In genomic region chr11:11923345-11923744, GRCm38 (mm10) we compare ENCODE assay signal across 22 mouse cellular contexts. TPM values are rescaled to one million over a fixed set of nuclear protein-coding genes. Genes with fewer than 3 reads are reported as not detected.
DNase-seq lines count a peak whose midpoint lies in the region; ATAC-seq and TF ChIP-seq lines count a peak whose summit lies in the region.
"Had no signal": no experiment of that assay in that cellular context is flagged by ENCODE, and none has a peak within 500 bp of the region (broad histone marks: within the 10 kb centered on the region; RNA-seq: fewer than 3 reads in every experiment).

No protein-coding gene starts in this region.

- H3K36me3 ChIP-seq in midbrain, embryonic 11.5 days (ENCODE audit: control insufficient read depth, insufficient read depth, low read length), result no peaks in the 10 kb centered on the region
- H3K36me3 ChIP-seq in midbrain, embryonic 10.5 days, result no peaks in the 10 kb centered on the region
- H3K36me3 ChIP-seq in intestine, embryonic 14.5 days (ENCODE audit: control insufficient read depth, insufficient read depth, low read length), result no peaks in the 10 kb centered on the region
- H3K36me3 ChIP-seq in liver, embryonic 13.5 days, result no peaks in the 10 kb centered on the region
- H3K36me3 ChIP-seq in kidney, embryonic 14.5 days (ENCODE audit: control insufficient read depth, insufficient read depth, low read length), result no peaks in the 10 kb centered on the region
- H3K36me3 ChIP-seq: limb, embryonic 10.5 days; neural tube, embryonic 15.5 days had no signal

- no peak for TF ChIP-seq CTCF in gastrocnemius, adult 2 months (IDR thresholded peaks at IDR 0.05)

- H3K4me1 ChIP-seq in midbrain, embryonic 11.5 days (ENCODE audit: control insufficient read depth, insufficient read depth, low read length), result no peaks in the 10 kb centered on the region
- H3K4me1 ChIP-seq in midbrain, embryonic 10.5 days, result peaks cover 14% of the 10 kb centered on the region
- no peaks in the 10 kb centered on the region for H3K4me1 ChIP-seq in intestine, embryonic 14.5 days (replicated peaks; ENCODE audit: control insufficient read depth, insufficient read depth, low read length)
- H3K4me1 ChIP-seq in liver, embryonic 13.5 days (replicated peaks), result peaks cover 25% of the 10 kb centered on the region
- no peaks in the 10 kb centered on the region for H3K4me1 ChIP-seq in kidney, embryonic 14.5 days (ENCODE audit: control insufficient read depth, insufficient read depth, low read length)
- H3K4me1 ChIP-seq: neural tube, embryonic 15.5 days had no signal

- intact Hi-C loops in gastrocnemius, adult 2 months (cut with DNase I), result no loop called here

- no peak overlapping the region for H3K9ac ChIP-seq in midbrain, embryonic 11.5 days (ENCODE audit: low read length)
- H3K9ac ChIP-seq in intestine, embryonic 14.5 days (ENCODE audit: low read length), result no peak overlapping the region
- no peak overlapping the region for H3K9ac ChIP-seq in liver, embryonic 13.5 days
- H3K9ac ChIP-seq in kidney, embryonic 14.5 days (ENCODE audit: low read depth, low read length), result no peak overlapping the region
- H3K9ac ChIP-seq: neural tube, embryonic 15.5 days had no signal

- DNase-seq in midbrain, embryonic 11.5 days (ENCODE audit: low spot score, missing footprints), result peak; percentile 59
- no peak for DNase-seq in midbrain, embryonic 10.5 days (ENCODE audit: low spot score)
- no peak for DNase-seq in intestine, embryonic 14.5 days (ENCODE audit: low spot score)
- peak; percentile 33 for DNase-seq in liver, embryonic 13.5 days
- no peak for DNase-seq in kidney, adult 11 months
- no peak for DNase-seq in urinary bladder, postnatal 36 days (ENCODE audit: low spot score in 2 of 2)
- DNase-seq in gastrocnemius, adult 2 months, result no peak
- DNase-seq: adrenal gland, postnatal 10 days; cerebellum, adult 2 months; gastrocnemius, postnatal 10 days; kidney, adult 8-10 months; kidney, postnatal 25 days; layer of hippocampus, adult 9-11 months; lung, adult 18-20 months; lung, postnatal 14 days had no signal

- H3K4me2 ChIP-seq in midbrain, embryonic 11.5 days, result no peak overlapping the region
- H3K4me2 ChIP-seq in intestine, embryonic 14.5 days (ENCODE audit: low read length), result no peak overlapping the region
- H3K4me2 ChIP-seq in liver, embryonic 13.5 days, result peak overlapping the region; percentile 23
- H3K4me2 ChIP-seq in kidney, embryonic 14.5 days (replicated peaks; ENCODE audit: low read depth, low read length), result no peak overlapping the region
- H3K4me2 ChIP-seq: neural tube, embryonic 15.5 days had no signal

- H3K27me3 ChIP-seq in midbrain, embryonic 11.5 days (ENCODE audit: control insufficient read depth, insufficient read depth, low read length), result no peaks in the 10 kb centered on the region
- no peaks in the 10 kb centered on the region for H3K27me3 ChIP-seq in midbrain, embryonic 10.5 days (ENCODE audit: low read depth, poor library complexity, severe bottlenecking)
- no peaks in the 10 kb centered on the region for H3K27me3 ChIP-seq in intestine, embryonic 14.5 days (replicated peaks; ENCODE audit: control insufficient read depth, insufficient read depth, low read length)
- H3K27me3 ChIP-seq in liver, embryonic 13.5 days, result no peaks in the 10 kb centered on the region
- no peaks in the 10 kb centered on the region for H3K27me3 ChIP-seq in kidney, embryonic 14.5 days (ENCODE audit: control insufficient read depth, insufficient read depth, low read length)
- H3K27me3 ChIP-seq: neural tube, embryonic 15.5 days had no signal

- ATAC-seq in midbrain, embryonic 11.5 days (ENCODE audit: low FRiP score), result no peak
- ATAC-seq in intestine, embryonic 14.5 days (replicated peaks; ENCODE audit: low FRiP score, low TSS enrichment, low read depth), result 0 out of 2 replicates have a peak, but pooled peaks have one; percentile 29
- ATAC-seq in liver, embryonic 13.5 days (ENCODE audit: low read depth), result peak; percentile 91
- ATAC-seq in kidney, embryonic 14.5 days (ENCODE audit: low FRiP score, low TSS enrichment), result no peak
- ATAC-seq: activated CD4-positive, CD25-positive, alpha-beta regulatory T cell, adult 4 months; hindbrain, embryonic 16.5 days; midbrain, embryonic 16.5 days had no signal

- WGBS in midbrain, embryonic 11.5 days, result 91% methylated on average over 3 of the region's 3 CpGs
- WGBS in midbrain, embryonic 10.5 days, result 83% methylated on average over 3 of the region's 3 CpGs
- 82% methylated on average over 3 of the region's 3 CpGs for WGBS in intestine, embryonic 14.5 days
- WGBS in liver, embryonic 13.5 days (ENCODE audit: insufficient replicate concordance), result 56% methylated on average over 3 of the region's 3 CpGs
- 82% methylated on average over 3 of the region's 3 CpGs for WGBS in kidney, embryonic 14.5 days

- no peaks in the 10 kb centered on the region for H3K9me3 ChIP-seq in midbrain, embryonic 11.5 days (ENCODE audit: control insufficient read depth, low read length)
- no peaks in the 10 kb centered on the region for H3K9me3 ChIP-seq in midbrain, embryonic 10.5 days (replicated peaks)
- H3K9me3 ChIP-seq in intestine, embryonic 14.5 days (ENCODE audit: control insufficient read depth, low read length), result no peaks in the 10 kb centered on the region
- H3K9me3 ChIP-seq in liver, embryonic 13.5 days (replicated peaks), result no peaks in the 10 kb centered on the region
- no peaks in the 10 kb centered on the region for H3K9me3 ChIP-seq in kidney, embryonic 14.5 days (ENCODE audit: control insufficient read depth, low read length)
- H3K9me3 ChIP-seq: limb, embryonic 10.5 days; neural tube, embryonic 15.5 days had no signal

- no peak overlapping the region for H3K27ac ChIP-seq in midbrain, embryonic 11.5 days (ENCODE audit: low read depth, low read length)
- H3K27ac ChIP-seq in midbrain, embryonic 10.5 days (replicated peaks), result no peak overlapping the region
- no peak overlapping the region for H3K27ac ChIP-seq in intestine, embryonic 14.5 days (ENCODE audit: low read depth)
- H3K27ac ChIP-seq in liver, embryonic 13.5 days, result no peak overlapping the region
- H3K27ac ChIP-seq in gastrocnemius, adult 2 months, result no peak overlapping the region
- no peak overlapping the region for H3K27ac ChIP-seq in kidney, embryonic 14.5 days (ENCODE audit: low read depth, low read length)
- H3K27ac ChIP-seq: limb, embryonic 10.5 days; neural tube, embryonic 15.5 days had no signal

- no peak overlapping the region for H3K4me3 ChIP-seq in midbrain, embryonic 11.5 days (ENCODE audit: low read depth, low read length)
- H3K4me3 ChIP-seq in midbrain, embryonic 10.5 days, result no peak overlapping the region
- no peak overlapping the region for H3K4me3 ChIP-seq in intestine, embryonic 14.5 days (ENCODE audit: low read depth, low read length)
- H3K4me3 ChIP-seq in liver, embryonic 13.5 days (replicated peaks), result no peak overlapping the region
- no peak overlapping the region for H3K4me3 ChIP-seq in gastrocnemius, adult 2 months
- no peak overlapping the region for H3K4me3 ChIP-seq in kidney, embryonic 14.5 days (ENCODE audit: low read length)
- H3K4me3 ChIP-seq: limb, embryonic 10.5 days; neural tube, embryonic 15.5 days had no signal

RNA-seq across cellular contexts. Expression of gene Ddc, which starts 25.4 kb away (rescaled TPM):
- 18.0 and 21.9 TPM in 2 replicates for polyA plus RNA-seq in midbrain, embryonic 11.5 days (2014; fragmentation: Nextera tagmentation; extraction: Ambion mirVana)
- 13.6 and 15.8 TPM in 2 replicates for polyA plus RNA-seq in midbrain, embryonic 10.5 days (2016; fragmentation: Nextera tagmentation; extraction: Ambion mirVana)
- polyA plus RNA-seq in intestine, embryonic 14.5 days (2014; fragmentation: Nextera tagmentation; extraction: Ambion mirVana), result 34.8 and 37.3 TPM in 2 replicates
- polyA plus RNA-seq in liver, embryonic 13.5 days (2015; fragmentation: Nextera tagmentation; extraction: Ambion mirVana), result 9.7 and 11.3 TPM in 2 replicates
- under 1 TPM; 0.61 to 0.81 TPM for total RNA-seq in gastrocnemius, adult 2 months (2021)
- polyA plus RNA-seq in kidney, embryonic 14.5 days (2014; fragmentation: Nextera tagmentation; extraction: Ambion mirVana), result 7.1 and 8.4 TPM in 2 replicates
- total RNA-seq: hematopoietic stem cell, adult 5-6 weeks had no signal

Comparison
In these comparisons a context has a peak if more than half of its experiments do, and no peak if none do; other contexts are left out.
1. DNase-seq: peak in midbrain, embryonic 11.5 days (single experiment) and liver, embryonic 13.5 days (single experiment); none in midbrain, embryonic 10.5 days (single experiment), intestine, embryonic 14.5 days (single experiment), kidney, adult 11 months (single experiment), urinary bladder, postnatal 36 days (0 of 2) and gastrocnemius, adult 2 months (single experiment).
2. ATAC-seq: peak in intestine, embryonic 14.5 days (single experiment) and liver, embryonic 13.5 days (single experiment); none in midbrain, embryonic 11.5 days (single experiment) and kidney, embryonic 14.5 days (single experiment).